Mouse (Mus musculus) cerebellum, postnatal 10 days (tissue): Measurements from ENCODE around the gene Ier5l.
A peak's percentile ranks its signal among the peaks of the same experiment; 100 is the strongest.

Source experiments
- DNase-seq, 2 experiments: peaks; one replicate each; pipeline ENCODE4 v3.0.0; 2021; ENCODE audit warnings: mixed read lengths in 2 of 2

Ier5l gene

DNA sequence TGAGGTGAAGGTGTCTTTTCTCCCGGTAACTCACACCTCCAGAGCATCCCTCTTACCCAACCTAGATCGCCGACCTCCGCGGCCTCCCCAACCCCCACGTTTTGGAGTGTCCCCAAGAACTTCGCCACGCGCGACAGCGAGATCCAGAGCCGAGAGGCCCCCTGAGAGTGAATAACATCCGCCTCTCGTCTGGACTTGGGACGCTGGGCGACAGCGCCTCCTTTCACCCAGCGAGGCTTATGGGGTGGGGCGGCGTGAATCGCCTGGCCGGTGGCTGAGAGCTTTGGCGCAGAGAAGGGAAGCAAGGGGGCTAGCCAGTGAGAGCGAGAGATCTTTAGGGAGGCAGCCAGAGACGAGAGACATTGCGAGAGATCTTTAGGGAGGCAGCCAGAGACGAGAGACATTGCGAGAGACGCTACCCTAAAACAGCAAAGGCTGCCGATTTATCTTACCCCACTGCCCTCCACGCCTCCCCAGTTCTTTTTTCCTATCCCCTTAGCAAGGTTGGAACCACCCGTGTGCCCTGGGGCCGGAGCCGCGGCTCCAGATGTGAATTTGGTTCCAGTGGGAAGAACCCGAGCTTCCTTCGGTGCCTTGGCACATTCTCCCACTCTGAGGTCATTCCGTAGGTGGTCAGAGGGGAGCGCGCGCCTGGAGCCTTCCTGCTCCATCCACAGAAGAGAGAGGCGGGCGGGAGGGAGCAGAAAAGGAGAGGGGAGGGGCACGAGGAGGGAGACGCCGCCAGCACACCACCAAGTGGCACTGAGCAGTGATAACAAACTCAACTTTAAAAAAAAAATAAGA is 3.7 kb downstream of the Ier5l start:
- DNase-seq = peak; percentile 82 to 84

DNA sequence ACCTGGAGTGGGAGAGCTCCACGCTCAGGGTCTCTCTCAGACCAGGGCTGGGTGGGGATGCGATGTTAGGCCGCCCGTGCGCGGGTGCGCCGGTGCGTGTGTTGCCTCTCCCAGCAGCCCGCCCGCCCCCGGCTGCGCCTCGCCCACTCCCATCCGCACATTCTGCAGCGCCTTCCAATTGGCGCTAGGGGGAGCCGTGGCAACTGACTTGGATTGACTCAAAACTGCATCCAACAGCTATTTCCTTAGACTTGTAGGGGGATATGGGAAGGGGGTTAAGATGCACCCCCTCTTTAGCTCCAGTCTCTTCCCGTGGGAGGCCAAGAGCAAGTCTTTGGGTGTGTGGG is 4.2 kb downstream of the Ier5l start:
- DNase-seq = peak; percentile 91 to 93

DNA sequence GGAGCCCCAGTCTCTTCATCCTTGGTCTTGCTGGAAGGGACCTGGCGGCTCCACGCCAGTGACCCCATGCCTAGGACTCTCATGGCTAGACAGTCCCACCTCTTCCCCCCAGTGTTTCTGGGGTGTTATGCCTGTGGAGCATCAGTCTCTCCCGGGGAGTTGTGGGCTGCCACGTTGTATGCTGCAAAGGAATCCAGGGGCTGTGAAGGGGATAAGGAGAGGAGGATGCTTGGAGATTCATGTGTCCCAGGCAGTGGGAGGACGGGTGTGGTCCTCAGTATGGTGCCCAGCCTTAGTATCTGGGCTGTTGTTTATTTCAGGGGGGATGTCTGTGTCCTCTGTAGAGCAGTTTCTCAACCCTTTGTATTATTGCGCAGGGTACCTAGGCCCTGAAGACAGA is 5.0 kb downstream of the Ier5l start:
- no peak for DNase-seq

DNA sequence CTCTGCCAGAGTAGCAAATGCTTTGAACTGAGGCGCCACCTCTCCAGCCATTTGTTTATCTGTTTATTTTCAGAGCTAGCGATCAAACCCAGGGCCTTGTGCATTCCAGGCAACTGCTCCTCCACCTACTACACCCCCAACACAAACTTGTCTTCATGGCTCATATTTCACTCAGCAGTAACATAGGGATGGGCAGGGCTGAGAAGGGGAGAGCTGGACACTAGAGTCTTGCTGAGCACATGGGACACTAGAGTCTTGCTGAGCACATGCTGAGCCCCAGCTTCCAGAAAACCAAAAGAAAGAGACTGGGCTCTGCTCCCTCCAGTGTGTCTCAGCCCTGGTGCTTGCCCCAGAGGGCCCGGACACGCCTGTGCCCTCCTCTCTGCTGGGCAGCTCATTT is 7.2 kb downstream of the Ier5l start:
- DNase-seq = no peak

DNA sequence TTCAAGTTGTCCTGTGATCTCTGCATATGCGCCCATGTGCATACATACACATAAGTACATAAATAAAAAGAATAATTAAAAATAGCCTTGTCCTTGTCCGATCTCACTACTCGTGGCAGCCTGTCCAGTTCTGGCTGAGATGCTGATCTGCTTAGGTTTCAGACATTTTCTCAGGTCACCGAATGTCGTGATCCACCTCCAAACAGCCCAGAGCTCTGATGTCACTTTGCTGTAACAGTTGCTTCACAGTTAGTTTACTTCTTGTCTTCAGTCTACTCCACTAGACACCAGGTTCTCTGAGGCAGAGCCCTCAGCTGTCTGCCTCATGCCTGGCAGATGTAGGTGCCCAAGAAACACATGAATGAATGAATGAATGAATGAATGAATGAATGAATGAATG is 9.6 kb downstream of the Ier5l start:
- DNase-seq = no peak

DNA sequence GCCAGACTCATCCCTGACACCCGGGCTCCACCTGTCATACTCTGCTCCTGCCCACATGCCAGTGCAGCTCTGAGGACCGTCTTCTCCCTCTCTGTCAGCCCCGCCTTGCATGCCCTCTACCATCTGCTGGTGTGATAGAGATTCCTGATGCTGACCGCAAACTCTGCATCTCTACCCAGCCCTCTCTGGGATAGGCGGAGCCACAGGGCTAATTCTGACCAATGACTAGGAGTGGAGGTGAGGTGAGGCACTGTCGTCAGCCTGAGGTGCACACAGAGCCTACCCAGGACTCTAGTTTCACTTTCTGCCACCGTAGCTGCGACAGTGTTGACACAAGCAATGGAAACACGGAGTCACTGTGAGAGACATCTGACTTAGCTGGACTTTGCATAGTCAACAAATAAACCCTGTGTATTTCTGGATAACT is 10.1 kb downstream of the Ier5l start:
- peak; percentile 72 to 77 for DNase-seq

DNA sequence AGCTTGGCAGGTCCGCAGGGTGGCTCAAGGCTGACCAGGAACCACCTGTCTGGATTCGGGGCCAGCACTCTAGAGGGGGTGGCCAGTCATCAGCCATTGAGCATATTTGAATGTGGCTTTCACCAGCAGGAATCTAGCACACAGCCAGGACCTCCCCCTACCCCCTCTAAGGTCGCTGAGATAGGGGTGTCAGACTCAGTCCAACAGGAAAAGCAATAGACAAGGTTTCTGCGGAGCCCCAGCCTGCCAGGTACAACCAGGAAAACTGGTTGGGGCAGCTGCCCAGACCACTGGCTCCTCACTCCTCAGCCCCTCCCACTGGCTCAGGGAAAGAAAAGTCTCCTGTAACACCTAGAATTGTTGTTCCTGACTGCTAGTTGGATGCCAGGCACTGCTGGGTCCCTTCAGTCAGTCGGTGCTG is 10.7 kb downstream of the Ier5l start:
- peak in 1 of 2 experiments; percentile 50 for DNase-seq

DNA sequence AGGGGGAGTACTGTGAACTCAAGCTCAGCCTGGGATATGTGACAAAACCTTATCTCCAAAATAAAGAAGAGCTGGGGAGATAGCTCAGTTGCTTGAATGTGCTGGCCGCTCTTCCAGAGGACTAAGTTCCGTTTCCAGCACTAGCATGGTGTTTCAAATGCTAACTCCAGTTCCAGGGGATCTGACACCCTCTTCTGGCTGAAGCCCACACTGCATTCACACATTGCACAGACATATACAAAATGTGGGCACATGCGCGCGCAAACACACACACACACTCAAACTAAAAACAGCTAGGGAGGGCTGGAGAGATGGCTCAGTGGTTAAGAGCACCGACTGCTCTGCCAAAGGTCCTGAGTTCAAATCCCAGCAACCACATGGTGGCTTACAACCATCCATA is 14.8 kb downstream of the Ier5l start:
- no peak for DNase-seq

DNA sequence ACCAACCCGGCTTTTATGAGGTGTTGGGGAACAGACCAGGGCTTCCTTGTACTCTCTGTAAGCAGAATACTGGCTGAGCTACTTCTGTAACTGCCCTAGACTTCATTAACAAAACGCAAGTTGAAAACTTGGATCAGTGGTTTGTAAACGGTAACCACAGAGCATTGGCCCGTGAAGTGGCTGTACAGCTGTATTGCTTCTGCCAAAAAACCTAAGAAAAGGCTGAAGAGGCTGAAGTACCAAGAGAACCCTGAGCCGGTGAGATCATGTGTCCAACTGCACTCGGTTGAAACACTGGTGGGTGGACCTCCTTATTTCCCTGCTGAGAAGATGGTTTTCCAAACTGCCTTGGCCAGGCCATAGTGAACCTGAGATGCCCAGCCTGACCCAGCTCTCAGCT is 15.7 kb downstream of the Ier5l start:
- no peak for DNase-seq

DNA sequence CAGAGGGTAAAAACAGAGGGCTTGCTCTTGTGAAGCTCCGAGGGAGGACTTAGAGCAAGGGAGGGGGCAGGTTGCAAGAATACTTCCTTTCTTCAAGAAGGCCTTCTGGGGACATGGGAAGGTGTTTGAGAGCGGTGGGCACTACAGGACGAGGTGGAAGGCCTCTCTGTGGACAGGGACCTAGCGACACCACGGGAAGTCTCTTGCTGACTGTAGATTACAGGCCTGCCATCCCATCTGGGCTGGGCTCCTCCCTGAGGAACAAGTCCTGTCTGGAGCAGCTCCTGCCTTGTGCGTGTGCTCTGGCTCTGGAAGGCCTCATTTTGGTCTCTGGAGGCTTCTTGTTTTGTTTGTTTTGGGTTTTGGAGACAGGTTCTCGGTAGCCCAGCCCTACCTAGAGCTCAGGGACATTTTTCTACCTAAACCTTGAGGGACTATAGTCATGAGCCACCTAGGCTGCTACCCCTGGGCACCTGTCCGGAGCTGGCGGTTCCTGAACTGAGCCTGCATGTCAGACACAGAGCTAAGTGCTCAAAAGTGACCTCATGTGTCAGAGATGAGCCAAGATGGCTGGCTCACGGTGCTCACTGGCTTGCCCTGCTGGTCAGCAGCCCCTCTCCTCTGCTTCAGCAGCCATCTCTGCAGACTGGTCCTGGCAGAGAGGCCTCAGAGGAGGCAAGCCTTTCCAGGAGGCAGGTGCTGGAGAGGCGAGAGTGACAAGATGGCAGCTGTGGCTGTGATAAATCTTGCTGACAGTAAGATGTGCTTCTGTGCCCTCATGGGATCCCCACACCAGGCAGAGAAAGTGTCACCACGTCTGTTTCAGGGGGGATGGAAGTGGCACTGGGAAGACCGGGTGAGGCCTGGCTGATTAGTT is 17.7 kb downstream of the Ier5l start:
- no peak for DNase-seq

DNA sequence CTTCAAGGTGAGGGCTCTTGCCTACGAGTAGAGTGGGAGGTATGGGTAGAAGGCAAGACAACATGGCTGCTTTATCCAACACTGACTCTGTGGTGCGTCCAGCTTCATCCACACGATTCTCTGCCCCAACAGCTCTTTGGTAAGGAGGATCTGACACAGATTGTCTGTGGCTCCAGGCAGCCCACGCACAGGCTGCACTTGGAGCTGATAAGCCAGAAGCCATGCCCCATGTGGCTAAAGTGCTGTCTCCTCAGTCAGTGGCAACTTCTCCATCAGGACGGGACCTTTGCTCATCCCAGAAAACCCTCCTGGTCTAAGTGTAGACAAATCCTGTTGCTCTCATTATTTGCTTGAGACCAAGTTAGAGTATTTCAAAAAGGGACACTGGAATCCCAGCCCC is 19.4 kb downstream of the Ier5l start:
- DNase-seq = no peak

DNA sequence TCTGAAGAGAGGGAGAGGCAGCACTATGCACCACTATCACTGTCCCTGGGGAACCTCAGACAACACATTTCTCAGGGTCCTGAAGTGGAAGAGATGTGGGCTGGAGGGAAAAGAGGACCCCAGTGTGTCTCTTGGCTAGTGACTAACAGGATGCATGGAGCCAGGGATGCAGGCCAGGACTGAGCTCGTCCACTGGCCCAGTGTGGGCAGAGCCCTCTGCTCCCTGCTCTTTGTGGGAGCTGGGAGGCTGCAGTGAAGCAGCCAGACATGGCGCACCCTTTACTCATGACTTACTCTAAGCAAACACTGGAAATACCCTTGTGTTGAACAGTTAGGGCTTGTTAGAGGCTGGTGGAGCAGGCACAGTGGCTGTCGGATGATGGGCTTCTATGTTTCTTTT is 20.4 kb downstream of the Ier5l start:
- peak in 1 of 2 experiments; percentile 32 for DNase-seq

DNA sequence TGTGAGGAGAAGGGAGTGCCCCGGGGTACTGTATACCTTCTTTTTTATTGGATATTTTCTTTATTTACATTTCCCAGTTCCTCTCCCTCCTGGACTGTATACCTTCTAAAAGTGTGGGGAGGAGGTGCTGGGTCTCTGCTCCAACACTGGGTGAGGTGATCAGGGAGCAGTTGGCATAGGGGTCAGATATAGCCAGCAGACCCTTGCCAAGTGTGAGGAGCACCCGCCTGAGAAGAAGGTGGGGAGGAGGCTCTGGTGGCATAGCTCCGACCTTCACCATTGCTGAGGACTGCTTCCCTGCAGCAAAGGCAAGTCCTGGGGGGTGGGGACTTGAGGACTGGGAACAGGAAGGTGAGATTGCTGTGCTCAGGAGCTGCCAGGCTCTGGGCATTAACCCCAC is 22.5 kb downstream of the Ier5l start:
- no peak for DNase-seq

DNA sequence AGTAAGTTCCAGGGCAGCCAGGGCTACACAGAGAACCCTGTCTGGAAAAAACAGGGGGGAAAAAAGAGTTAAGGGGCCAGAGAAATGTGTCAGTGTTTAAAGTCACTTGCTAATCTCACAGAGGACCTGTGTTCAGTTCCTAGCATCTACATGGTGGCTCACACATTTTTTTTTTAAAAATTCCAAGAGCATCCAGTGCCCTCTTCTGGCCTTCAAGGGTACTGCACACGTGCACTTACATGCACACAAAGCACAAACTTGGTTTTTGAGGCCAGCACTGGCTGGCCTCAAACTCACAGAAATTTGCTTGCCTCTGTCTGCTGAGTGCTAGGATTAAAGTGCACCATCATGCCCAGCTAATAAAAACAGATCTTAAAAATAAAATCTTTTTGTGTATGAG is 23.5 kb downstream of the Ier5l start:
- peak in 1 of 2 experiments; percentile 25 for DNase-seq

DNA sequence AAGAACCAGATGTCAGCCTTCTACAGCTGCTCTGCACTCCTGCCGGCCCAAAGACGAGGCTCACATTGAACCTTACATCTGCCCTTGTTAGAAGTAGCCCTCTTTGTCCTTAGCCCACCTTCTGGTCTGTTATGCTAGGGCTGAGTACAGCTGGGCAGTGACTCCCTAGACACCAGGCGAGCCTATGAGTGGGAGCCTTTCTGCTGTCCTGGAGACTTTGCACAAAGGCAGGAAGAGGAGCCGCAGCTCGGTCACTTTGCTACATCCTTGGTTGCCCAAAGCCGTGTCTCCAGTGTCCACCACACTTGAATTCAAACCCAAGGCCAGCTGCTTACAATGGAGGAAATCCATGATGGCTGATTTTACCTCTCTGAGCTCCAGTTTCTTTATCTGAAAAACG is 25.6 kb downstream of the Ier5l start:
- no peak for DNase-seq

DNA sequence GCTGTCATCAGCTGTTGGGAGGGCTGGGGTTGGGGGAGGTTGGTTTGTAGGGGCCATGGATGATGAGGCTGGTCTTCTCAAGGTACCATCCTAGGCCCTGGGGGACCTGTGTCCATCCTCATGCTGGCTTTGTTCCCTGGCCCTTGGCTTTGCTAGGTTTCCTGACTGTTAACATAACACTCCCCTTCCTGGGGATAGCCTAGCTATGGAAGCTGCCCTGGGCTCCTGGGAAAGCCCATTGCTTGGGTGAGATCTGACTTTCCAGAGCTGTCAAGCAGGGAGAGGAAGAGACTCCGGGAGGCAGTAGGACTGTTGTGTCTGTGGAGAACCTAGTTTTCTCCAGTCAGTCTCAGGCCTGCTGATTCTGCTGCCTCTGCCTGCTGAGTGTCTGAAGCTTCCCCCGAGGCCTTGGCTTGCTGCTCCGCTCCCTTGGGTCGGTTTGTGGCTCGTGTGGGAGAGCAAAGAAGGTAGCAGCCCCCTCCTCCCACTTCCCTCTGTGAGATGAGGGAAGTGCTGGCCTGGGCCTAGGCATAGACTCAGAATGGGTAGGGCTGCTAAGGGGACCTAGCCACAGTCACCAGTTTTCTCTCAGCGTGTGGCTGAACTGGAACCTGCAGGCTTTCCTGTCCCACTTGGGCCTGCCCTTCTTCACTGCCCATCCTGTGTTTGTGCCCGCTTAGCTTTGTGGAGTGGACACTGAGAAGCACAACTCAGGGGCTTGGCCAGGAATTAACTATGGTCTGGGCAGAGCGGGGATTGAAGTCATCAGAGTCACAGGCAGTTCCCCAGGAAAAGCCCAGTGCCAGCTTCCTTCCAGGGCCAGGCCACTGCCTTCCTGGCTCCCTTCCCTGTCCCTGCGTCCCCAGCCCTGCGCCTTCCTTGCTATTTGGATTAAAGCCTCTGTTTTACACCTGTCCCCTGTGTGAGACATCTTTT is 26.9 kb downstream of the Ier5l start:
- peak; percentile 78 to 82 for DNase-seq

DNA sequence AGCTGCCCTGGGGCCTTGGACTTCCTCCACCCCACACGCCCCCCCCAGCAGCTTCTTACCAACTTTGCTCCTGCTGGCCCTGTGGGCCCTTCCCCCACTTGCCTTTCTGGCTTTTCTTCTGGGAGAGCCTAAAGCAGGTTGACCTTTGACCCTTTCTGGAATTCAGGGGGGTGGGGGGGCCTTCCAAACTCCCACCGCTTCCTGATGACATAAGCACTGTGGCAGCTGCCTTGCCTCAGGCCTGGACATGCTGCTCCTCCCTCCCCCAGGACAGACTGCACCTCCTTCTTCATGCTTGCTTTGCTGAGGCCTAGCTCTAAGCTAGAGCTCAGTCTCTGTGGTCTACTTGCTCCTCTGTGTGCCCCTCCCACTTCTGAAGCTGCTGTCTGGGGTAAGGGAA is 28.7 kb downstream of the Ier5l start:
- DNase-seq = no peak

DNA sequence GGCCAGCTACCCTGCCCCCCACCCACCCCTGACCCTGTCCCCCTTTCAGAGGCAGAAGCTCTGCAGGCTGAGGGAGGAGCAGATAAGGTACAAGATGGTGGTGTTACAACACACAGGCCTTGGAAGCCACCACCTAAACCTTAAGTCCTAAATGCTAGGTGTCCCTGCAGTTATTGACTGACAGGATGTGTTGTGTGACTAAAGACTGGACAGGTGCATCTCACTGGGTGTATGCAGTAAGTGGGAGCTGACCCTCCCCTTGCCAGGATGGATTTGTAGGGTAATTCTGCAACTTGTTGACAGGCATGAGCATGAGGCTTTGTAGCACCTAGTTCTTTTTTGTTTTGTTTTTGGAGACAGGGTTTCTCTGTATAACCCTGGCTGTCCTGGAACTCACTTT is 29.6 kb downstream of the Ier5l start:
- no peak for DNase-seq

DNA sequence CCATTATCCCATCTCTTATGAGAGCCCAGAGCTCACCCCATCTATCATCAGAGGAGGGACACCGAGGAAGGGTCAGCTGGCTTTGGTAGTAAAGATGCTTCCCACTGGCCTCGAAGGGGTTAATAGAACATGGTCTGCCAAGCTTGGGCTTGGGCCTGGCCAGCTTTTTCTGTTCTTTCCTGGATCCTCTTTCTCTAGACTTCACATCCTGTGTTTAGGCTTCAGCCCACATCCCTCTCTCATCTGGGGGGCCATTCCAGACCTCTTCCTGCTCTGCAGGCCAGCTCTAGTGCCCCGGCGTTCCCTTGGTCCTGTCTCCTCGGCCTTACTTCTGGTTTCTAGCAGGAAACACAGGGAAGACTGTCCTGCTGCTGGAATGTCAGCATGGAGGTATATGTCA is 30.0 kb downstream of the Ier5l start:
- DNase-seq = no peak

DNA sequence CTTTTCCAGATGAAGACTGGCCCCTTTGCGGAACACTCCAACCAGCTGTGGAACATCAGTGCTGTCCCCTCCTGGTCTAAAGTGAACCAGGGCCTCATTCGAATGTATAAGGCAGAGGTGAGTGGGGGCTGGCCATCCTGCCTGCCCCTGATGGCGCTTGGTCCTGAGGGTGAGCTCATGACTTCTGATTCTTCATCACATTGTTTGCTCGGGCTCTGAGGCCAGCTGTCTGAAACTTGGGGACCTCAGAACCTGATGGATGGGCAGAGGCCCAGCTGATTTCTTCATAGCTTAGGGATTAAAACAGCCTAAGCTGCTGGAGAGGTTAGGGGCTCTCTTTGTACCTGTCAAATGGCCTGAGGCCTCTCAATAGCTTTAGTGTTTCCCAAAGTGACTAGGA is 30.7 kb downstream of the Ier5l start:
- no peak for DNase-seq

DNA sequence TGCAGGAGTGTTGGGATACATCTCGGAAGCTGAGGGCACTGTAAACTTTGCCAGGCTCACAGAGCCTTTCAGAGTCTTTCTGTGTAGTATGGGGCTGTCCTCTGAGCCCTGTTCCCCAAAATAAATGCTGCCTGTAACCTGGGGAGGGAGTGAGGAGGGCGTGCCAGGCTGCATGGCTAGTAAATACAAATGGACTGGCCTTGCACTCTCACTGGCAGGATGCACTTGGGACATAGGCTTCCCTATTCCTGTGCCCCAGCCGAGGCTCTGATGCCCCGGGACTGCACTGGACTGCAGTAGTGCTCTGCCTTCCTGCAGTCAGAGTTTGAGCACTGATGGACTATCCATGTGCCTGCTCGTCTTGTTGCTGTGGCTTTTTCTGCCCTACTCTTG is 31.5 kb downstream of the Ier5l start:
- no peak for DNase-seq

DNA sequence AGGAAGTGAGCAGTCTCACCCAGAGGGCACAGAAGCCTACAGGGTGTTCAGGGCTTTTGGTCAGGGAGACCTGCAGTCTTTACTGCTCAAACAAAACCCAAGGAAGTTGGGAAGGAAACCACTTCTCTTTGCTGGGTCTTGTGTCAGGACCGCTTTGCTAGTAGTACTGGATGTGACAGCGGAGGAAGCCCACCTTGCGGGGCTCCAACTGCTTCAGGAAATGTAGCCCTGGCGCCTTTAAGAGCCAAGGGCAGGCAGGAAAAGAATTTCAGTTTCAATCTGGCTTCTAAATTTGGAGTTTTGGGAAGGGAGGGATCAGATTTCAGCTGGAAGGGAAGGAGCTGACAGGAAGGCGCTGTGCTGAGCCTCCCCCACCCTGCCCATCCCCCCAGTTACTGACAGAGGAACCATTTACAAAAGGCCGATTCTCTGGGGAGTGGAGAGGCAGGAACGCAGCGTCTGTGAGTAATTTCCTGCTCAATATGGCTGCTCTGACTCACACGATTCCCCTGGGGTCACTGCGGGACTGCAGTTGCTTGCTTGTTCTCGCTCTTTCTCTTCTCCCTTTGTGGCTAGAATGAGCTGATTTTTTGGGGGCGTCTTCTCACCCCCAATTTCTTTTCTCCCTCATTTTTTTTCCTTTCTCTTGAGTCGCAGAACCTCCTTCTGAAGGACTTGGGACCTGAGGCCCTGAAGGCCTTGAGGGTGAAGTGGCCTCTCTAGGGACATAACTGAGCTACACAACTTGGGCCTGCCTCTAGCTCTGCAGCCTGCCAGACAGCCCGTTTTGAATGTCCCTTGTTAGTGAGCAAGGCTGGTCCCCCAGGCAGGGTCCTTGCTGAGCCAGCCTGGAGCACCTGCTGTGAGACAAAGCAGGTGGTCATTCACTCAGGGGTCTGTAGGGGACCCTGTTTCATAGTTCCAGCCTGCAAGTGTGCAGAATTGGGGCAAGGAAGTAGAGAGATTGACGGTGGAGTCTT is 32.2 kb downstream of the Ier5l start:
- peak; percentile 72 to 76 for DNase-seq
